Mouse (Mus musculus) monocyte, adult 5-6 weeks (primary cell): ENCODE data around the gene Nav3. TPM values are rescaled to one million over a fixed set of nuclear protein-coding genes. Genes with fewer than 3 reads are reported as not detected.

Experiments used
- ATAC-seq: fragments of 153-309, 156-312 bp; replicated peaks from 2 replicates; pipeline ENCODE4 v1.8.0; 2017; ENCODE audit warnings: mild to moderate bottlenecking; ENCODE audit not compliant: low TSS enrichment, insufficient number of reproducible peaks, severe bottlenecking, poor library complexity, low FRiP score
- total RNA-seq: library from RNA; stranded (forward); fragments of 200-1000, 200-491, 200-594 nt; gene quantifications from 3 replicates; pipeline ENCODE4 v1.2.3, GENCODE M21; 2017

Nav3 gene
- total RNA-seq, 1 experiment from 2014 or later, result not detected

GRCm38 (mm10) chr10:109889171-109889475 lies 566.9 kb downstream of the Nav3 start:
- ATAC-seq, result no peak

- no peak for ATAC-seq
These were observed 567.4 kb downstream of the Nav3 start for GRCm38 (mm10) chr10:109888355-109889170.

- no peak for ATAC-seq
These were observed 568.8 kb downstream of the Nav3 start for GRCm38 (mm10) chr10:109887160-109887559.

GRCm38 (mm10) chr10:109876107-109876506 lies 579.9 kb downstream of the Nav3 start:
- ATAC-seq, result no peak

GRCm38 (mm10) chr10:109875312-109875830 lies 580.6 kb downstream of the Nav3 start:
- no peak for ATAC-seq

- ATAC-seq, result no peak
These were observed 581.2 kb downstream of the Nav3 start for GRCm38 (mm10) chr10:109874652-109875311.

- no peak for ATAC-seq
These were observed 589.9 kb downstream of the Nav3 start for GRCm38 (mm10) chr10:109866063-109866462.

- no peak for ATAC-seq
These were observed 590.6 kb downstream of the Nav3 start for GRCm38 (mm10) chr10:109865391-109865790.

- no peak for ATAC-seq
These were observed 591.3 kb downstream of the Nav3 start for GRCm38 (mm10) chr10:109864708-109865107.

- no peak for ATAC-seq
These were observed 594.7 kb downstream of the Nav3 start for GRCm38 (mm10) chr10:109861275-109861674.

GRCm38 (mm10) chr10:109858568-109858967 lies 597.4 kb downstream of the Nav3 start:
- ATAC-seq, result no peak

- ATAC-seq, result no peak
These were observed 603.6 kb downstream of the Nav3 start for GRCm38 (mm10) chr10:109852392-109852791.

GRCm38 (mm10) chr10:109847631-109848030 lies 608.4 kb downstream of the Nav3 start:
- ATAC-seq, result no peak

GRCm38 (mm10) chr10:109843661-109844060 lies 612.3 kb downstream of the Nav3 start:
- no peak for ATAC-seq

GRCm38 (mm10) chr10:109832768-109833291 lies 623.2 kb downstream of the Nav3 start:
- no peak for ATAC-seq

- no peak for ATAC-seq
These were observed 649.1 kb downstream of the Nav3 start for GRCm38 (mm10) chr10:109806782-109807493.

GRCm38 (mm10) chr10:109803441-109803840 lies 652.6 kb downstream of the Nav3 start:
- ATAC-seq, result no peak

- ATAC-seq, result no peak
These were observed 653.8 kb downstream of the Nav3 start for GRCm38 (mm10) chr10:109802236-109802635.

- no peak for ATAC-seq
These were observed 656.8 kb downstream of the Nav3 start for GRCm38 (mm10) chr10:109799246-109799645.
